10 mouse cellular contexts compared by ENCODE assay signal in the genomic region with DNA sequence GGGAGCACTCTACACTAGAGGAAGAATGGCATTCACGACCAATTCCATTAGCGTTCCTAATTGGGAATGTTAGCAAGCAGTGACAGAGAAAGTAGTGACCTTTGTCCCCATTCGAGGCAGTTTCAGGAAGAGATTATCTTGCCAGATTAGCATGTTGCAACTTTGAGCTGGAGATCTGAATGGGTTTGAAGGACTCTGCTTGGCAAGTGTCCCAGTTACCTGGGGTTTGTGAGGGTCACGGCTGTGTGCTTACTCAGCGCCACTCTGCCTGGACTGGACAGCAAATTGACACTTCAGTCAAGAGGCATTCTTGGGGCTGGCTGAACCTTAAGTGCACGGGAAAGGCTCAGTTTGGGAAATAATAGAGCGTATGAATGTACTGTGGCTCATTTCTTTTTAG. TPM values are rescaled to one million over a fixed set of nuclear protein-coding genes. Genes with fewer than 3 reads are reported as not detected.
DNase-seq lines count a peak whose midpoint lies in the region; ATAC-seq lines count a peak whose summit lies in the region.
"Had no signal": no experiment of that assay in that cellular context is flagged by ENCODE, and none has a peak within 500 bp of the region (broad histone marks: within the 10 kb centered on the region; RNA-seq: fewer than 3 reads in every experiment).

No protein-coding gene starts in this region.

- ATAC-seq in midbrain, embryonic 14.5 days (ENCODE audit: low FRiP score, low TSS enrichment), result no peak
- ATAC-seq in midbrain, embryonic 15.5 days (replicated peaks), result no peak
- no peak for ATAC-seq in midbrain, embryonic 16.5 days
- ATAC-seq: hindbrain, embryonic 16.5 days had no signal

- no peaks in the 10 kb centered on the region for H3K9me3 ChIP-seq in midbrain, embryonic 14.5 days (ENCODE audit: control insufficient read depth, low read length)
- H3K9me3 ChIP-seq in midbrain, embryonic 15.5 days, result no peaks in the 10 kb centered on the region
- no peaks in the 10 kb centered on the region for H3K9me3 ChIP-seq in midbrain, embryonic 16.5 days (replicated peaks; ENCODE audit: control insufficient read depth, low read length, poor library complexity, severe bottlenecking)

- H3K27me3 ChIP-seq in midbrain, embryonic 14.5 days (ENCODE audit: control insufficient read depth, insufficient read depth, low read length), result no peaks in the 10 kb centered on the region
- H3K27me3 ChIP-seq in midbrain, embryonic 15.5 days (replicated peaks), result no peaks in the 10 kb centered on the region
- no peaks in the 10 kb centered on the region for H3K27me3 ChIP-seq in midbrain, embryonic 16.5 days (ENCODE audit: control insufficient read depth, insufficient read depth, low read depth, low read length)

- peak; percentile 49 for DNase-seq in embryo, embryonic 10 days (ENCODE audit: low spot score)
- no peak for DNase-seq in embryo, embryonic 9.5 days (ENCODE audit: extremely low spot score)
- DNase-seq in midbrain, embryonic 14.5 days, result peak; percentile 47
- peak; percentile 91 for DNase-seq in kidney, adult 9 months
- no peak for DNase-seq in ovary, postnatal 14 days (ENCODE audit: low spot score)
- DNase-seq in thymus, postnatal 14 days, result no peak

- WGBS in midbrain, embryonic 14.5 days, result 15% methylated on average over 7 of the region's 7 CpGs
- 18% methylated on average over 7 of the region's 7 CpGs for WGBS in midbrain, embryonic 15.5 days
- 16% methylated on average over 7 of the region's 7 CpGs for WGBS in midbrain, embryonic 16.5 days

- H3K4me1 ChIP-seq in midbrain, embryonic 14.5 days (ENCODE audit: control insufficient read depth, insufficient read depth, low read length), result peaks cover 51% of the 10 kb centered on the region
- H3K4me1 ChIP-seq in midbrain, embryonic 15.5 days, result peaks cover 64% of the 10 kb centered on the region
- peaks cover 55% of the 10 kb centered on the region for H3K4me1 ChIP-seq in midbrain, embryonic 16.5 days (ENCODE audit: control insufficient read depth, insufficient read depth, low read length)

- no peak overlapping the region for H3K4me3 ChIP-seq in midbrain, embryonic 14.5 days (replicated peaks; ENCODE audit: low read depth, low read length)
- H3K4me3 ChIP-seq in midbrain, embryonic 15.5 days, result no peak overlapping the region
- H3K4me3 ChIP-seq in midbrain, embryonic 16.5 days (ENCODE audit: low read depth, low read length), result no peak overlapping the region

- H3K4me2 ChIP-seq in midbrain, embryonic 14.5 days (ENCODE audit: low read length), result no peak overlapping the region
- no peak overlapping the region for H3K4me2 ChIP-seq in midbrain, embryonic 15.5 days
- no peak overlapping the region for H3K4me2 ChIP-seq in midbrain, embryonic 16.5 days (ENCODE audit: low read length)

- H3K9ac ChIP-seq in midbrain, embryonic 14.5 days (replicated peaks; ENCODE audit: low read length), result no peak overlapping the region
- H3K9ac ChIP-seq in midbrain, embryonic 15.5 days, result no peak overlapping the region
- no peak overlapping the region for H3K9ac ChIP-seq in midbrain, embryonic 16.5 days (ENCODE audit: low read depth, low read length)

- H3K36me3 ChIP-seq in midbrain, embryonic 14.5 days (ENCODE audit: control insufficient read depth, insufficient read depth, low read length), result no peaks in the 10 kb centered on the region
- H3K36me3 ChIP-seq in midbrain, embryonic 15.5 days (replicated peaks), result no peaks in the 10 kb centered on the region
- no peaks in the 10 kb centered on the region for H3K36me3 ChIP-seq in midbrain, embryonic 16.5 days (ENCODE audit: control insufficient read depth, insufficient read depth, low read length)

- no peak overlapping the region for H3K27ac ChIP-seq in midbrain, embryonic 14.5 days (replicated peaks; ENCODE audit: low read depth, low read length)
- H3K27ac ChIP-seq in midbrain, embryonic 15.5 days, result no peak overlapping the region
- 0 out of 2 replicates have a peak overlapping the region, but pooled peaks have one; percentile 5 for H3K27ac ChIP-seq in midbrain, embryonic 16.5 days (ENCODE audit: low read length)
- H3K27ac ChIP-seq: macrophage had no signal

RNA-seq across cellular contexts. Expression of gene Bach2, which starts 8.2 kb away (rescaled TPM):
- polyA plus RNA-seq in midbrain, embryonic 14.5 days (2014; fragmentation: Nextera tagmentation; extraction: Ambion mirVana), result 26.3 and 27.0 TPM in 2 replicates
- polyA plus RNA-seq in midbrain, embryonic 15.5 days (2015; fragmentation: Nextera tagmentation; extraction: Ambion mirVana), result 22.3 and 25.3 TPM in 2 replicates
- polyA plus RNA-seq in midbrain, embryonic 16.5 days (2015; fragmentation: Nextera tagmentation; extraction: Ambion mirVana), result 18.8 and 20.8 TPM in 2 replicates

Comparison
In these comparisons a context has a peak if more than half of its experiments do, and no peak if none do; other contexts are left out.
1. DNase-seq: peak in embryo, embryonic 10 days (single experiment), midbrain, embryonic 14.5 days (single experiment) and kidney, adult 9 months (single experiment); none in embryo, embryonic 9.5 days (single experiment), ovary, postnatal 14 days (single experiment) and thymus, postnatal 14 days (single experiment).